ENCODE assay signal across 13 mouse cellular contexts in the genomic region with DNA sequence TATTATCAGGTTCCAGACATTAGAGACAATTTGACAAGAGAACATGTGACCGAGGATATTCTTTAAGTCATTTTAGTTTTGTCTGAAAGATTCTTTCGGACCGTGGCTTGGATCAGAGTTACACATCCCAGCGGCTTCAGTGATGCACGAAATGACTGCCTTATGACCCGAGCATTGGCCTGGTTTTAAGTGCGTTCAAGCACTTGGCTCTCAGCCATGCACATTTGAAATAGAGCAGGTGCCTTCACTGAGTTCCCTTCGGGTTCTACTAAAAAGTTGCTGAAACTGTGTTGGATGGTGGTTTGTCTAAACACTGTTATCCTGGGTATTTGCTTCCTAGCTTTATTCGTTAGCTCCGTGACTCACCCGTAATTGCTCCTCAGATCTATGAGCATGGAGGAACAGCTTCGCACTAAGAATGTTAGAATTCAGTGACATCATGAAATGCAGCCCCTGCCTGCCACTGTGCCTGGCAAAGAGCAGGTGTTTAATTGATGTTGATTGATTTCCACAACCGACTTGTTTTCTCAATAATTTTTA. TPM values are rescaled to one million over a fixed set of nuclear protein-coding genes. Genes with fewer than 3 reads are reported as not detected.
A peak's percentile ranks its signal among the peaks of the same experiment; 100 is the strongest.
DNase-seq lines count a peak whose midpoint lies in the region; ATAC-seq and TF ChIP-seq lines count a peak whose summit lies in the region.
"Had no signal": no experiment of that assay in that cellular context is flagged by ENCODE, and none has a peak within 500 bp of the region (broad histone marks: within the 10 kb centered on the region; RNA-seq: fewer than 3 reads in every experiment).

No protein-coding gene starts in this region.

- ATAC-seq in heart, postnatal 0 days (ENCODE audit: insufficient read depth, low read depth) = no peak
- ATAC-seq in heart, embryonic 11.5 days (replicated peaks; ENCODE audit: insufficient number of reproducible peaks, low FRiP score, low TSS enrichment) = no peak
- ATAC-seq: CD4-positive, CD25-positive, alpha-beta regulatory T cell, adult 4 months; forebrain, embryonic 15.5 days had no signal

- H3K4me2 ChIP-seq in heart, postnatal 0 days (ENCODE audit: low read depth, low read length) = no peak overlapping the region
- H3K4me2 ChIP-seq in heart, embryonic 11.5 days = no peak overlapping the region
- H3K4me2 ChIP-seq: embryonic facial prominence, embryonic 13.5 days; forebrain, embryonic 15.5 days; liver, embryonic 11.5 days had no signal

- H3K4me3 ChIP-seq in heart, postnatal 0 days (ENCODE audit: low read depth, low read length) = no peak overlapping the region
- H3K4me3 ChIP-seq in heart, embryonic 11.5 days (ENCODE audit: low read depth, low read length) = no peak overlapping the region
- peak overlapping the region; percentile 13; the same call in 1 of the 2 replicates for H3K4me3 ChIP-seq in layer of hippocampus, adult 2 months
- H3K4me3 ChIP-seq: embryonic facial prominence, embryonic 13.5 days; forebrain, embryonic 15.5 days; heart, embryonic 10.5 days had no signal

- H3K4me1 ChIP-seq in heart, postnatal 0 days (ENCODE audit: control insufficient read depth, insufficient read depth) = no peaks in the 10 kb centered on the region
- no peaks in the 10 kb centered on the region for H3K4me1 ChIP-seq in heart, embryonic 11.5 days (ENCODE audit: control insufficient read depth, insufficient read depth, low read length)
- H3K4me1 ChIP-seq: heart, embryonic 10.5 days had no signal

- intact Hi-C loops in left cerebral cortex, postnatal 10 days (cut with DNase I) = no loop called here

- WGBS in heart, postnatal 0 days = 40% methylated on average over 13 of the region's 13 CpGs
- WGBS in heart, embryonic 11.5 days (ENCODE audit: insufficient replicate concordance) = 64% methylated on average over 13 of the region's 13 CpGs

- H3K9me3 ChIP-seq in heart, postnatal 0 days (replicated peaks; ENCODE audit: control insufficient read depth, low read length) = no peaks in the 10 kb centered on the region
- H3K9me3 ChIP-seq in heart, embryonic 11.5 days (replicated peaks; ENCODE audit: control insufficient read depth, low read length) = no peaks in the 10 kb centered on the region
- H3K9me3 ChIP-seq: embryonic facial prominence, embryonic 13.5 days; forebrain, embryonic 15.5 days; heart, embryonic 10.5 days had no signal

- no peak for TF ChIP-seq EP300 in heart, postnatal 0 days (IDR thresholded peaks at IDR 0.05; ENCODE audit: low read depth)

- no peaks in the 10 kb centered on the region for H3K36me3 ChIP-seq in heart, postnatal 0 days (replicated peaks; ENCODE audit: control insufficient read depth, insufficient read depth, low read length)
- no peaks in the 10 kb centered on the region for H3K36me3 ChIP-seq in heart, embryonic 11.5 days (ENCODE audit: control insufficient read depth, insufficient read depth, low read length)
- H3K36me3 ChIP-seq: embryonic facial prominence, embryonic 13.5 days; forebrain, embryonic 15.5 days; heart, embryonic 10.5 days had no signal

- no peak for TF ChIP-seq CTCF in heart, postnatal 0 days (IDR thresholded peaks at IDR 0.05; ENCODE audit: low read depth)
- no peak for TF ChIP-seq CTCF in layer of hippocampus, adult 2 months (conservative IDR thresholded peaks at IDR 0.05)

- H3K9ac ChIP-seq in heart, postnatal 0 days (replicated peaks; ENCODE audit: low read depth, low read length) = no peak overlapping the region
- no peak overlapping the region for H3K9ac ChIP-seq in heart, embryonic 11.5 days (ENCODE audit: low read depth, low read length)
- H3K9ac ChIP-seq: embryonic facial prominence, embryonic 13.5 days; forebrain, embryonic 15.5 days had no signal

- DNase-seq in heart, postnatal 0 days (ENCODE audit: low spot score) = peak; percentile 42
- no peak for DNase-seq in layer of hippocampus, adult 2 months (ENCODE audit: low spot score in 2 of 2)
- DNase-seq in layer of hippocampus, postnatal 36 days = no peak
- DNase-seq in cerebellum, adult 9-10 months = peak; percentile 50
- peak; percentile 31 to 49 for DNase-seq in cerebellum, postnatal 36 days
- DNase-seq in left cerebral cortex, postnatal 10 days (ENCODE audit: extremely low spot score in 1 of 2, low spot score in 2 of 2) = no peak
- DNase-seq: adrenal gland, postnatal 25 days had no signal

- no peak overlapping the region for H3K27ac ChIP-seq in heart, postnatal 0 days (ENCODE audit: low read depth)
- H3K27ac ChIP-seq in heart, embryonic 11.5 days (ENCODE audit: low read depth, low read length) = no peak overlapping the region
- H3K27ac ChIP-seq in layer of hippocampus, adult 2 months = peak overlapping the region; percentile 36
- H3K27ac ChIP-seq: embryonic facial prominence, embryonic 13.5 days; forebrain, embryonic 15.5 days; heart, embryonic 10.5 days had no signal

- H3K27me3 ChIP-seq in heart, postnatal 0 days (ENCODE audit: control insufficient read depth, insufficient read depth, low read length) = peaks cover 8% of the 10 kb centered on the region; the same call in 1 of the 2 replicates
- no peaks in the 10 kb centered on the region; the same call in 1 of the 2 replicates for H3K27me3 ChIP-seq in heart, embryonic 11.5 days (ENCODE audit: control insufficient read depth, insufficient read depth, low read length)
- H3K27me3 ChIP-seq: forebrain, embryonic 15.5 days had no signal

RNA-seq across cellular contexts. Expression of a gene that starts 7.0 kb away (rescaled TPM):
- total RNA-seq in heart, postnatal 0 days (2014; rRNA removed; ENCODE audit: low replicate concordance) = 0.27 TPM in 1 of 2 replicates, not detected in the other
- 0.07 and 0.10 TPM in 2 replicates for polyA plus RNA-seq in heart, postnatal 0 days (2015; fragmentation: Nextera tagmentation; extraction: Ambion mirVana)
- polyA plus RNA-seq in heart, embryonic 11.5 days (2014; fragmentation: Nextera tagmentation; extraction: Ambion mirVana) = 0.41 and 1.1 TPM in 2 replicates
- total RNA-seq in layer of hippocampus, adult 2 months (2021) = 10 to 100 TPM; 62.8 to 76.8 TPM
- total RNA-seq in layer of hippocampus, postnatal 36 days (2021) = 10 to 100 TPM; 69.2 to 73.0 TPM
- 10 to 100 TPM; 54.9 to 55.8 TPM for total RNA-seq in left cerebral cortex, postnatal 10 days (2021)
- polyA plus RNA-seq: CD4-positive, CD25-positive, alpha-beta regulatory T cell, adult 4 months had no signal

Comparison
In these comparisons a context has a peak if more than half of its experiments do, and no peak if none do; other contexts are left out.
1. DNase-seq: peak in heart, postnatal 0 days (single experiment), cerebellum, adult 9-10 months (single experiment) and cerebellum, postnatal 36 days (2 of 2); none in layer of hippocampus, adult 2 months (0 of 2), layer of hippocampus, postnatal 36 days (0 of 2) and left cerebral cortex, postnatal 10 days (0 of 2).
2. RNA of a gene that starts 7.0 kb away (total RNA-seq): 62.8 to 76.8 TPM in layer of hippocampus, adult 2 months, 69.2 to 73.0 TPM in layer of hippocampus, postnatal 36 days and 54.9 to 55.8 TPM in left cerebral cortex, postnatal 10 days; 0.27 TPM in heart, postnatal 0 days; every median in the first group is over 10 times any median in the second.